Mouse (Mus musculus): Measurements from ENCODE around the gene Gabpb1.

The Gabpb1 gene

GRCm38 (mm10) chr2:126676122-126676515 is at the start of gene Gabpb1:
Gene Gabpb1 (minus strand): TSS chr2:126676337.
- in situ Hi-C loops (cut with MboI, MseI) = loop anchor here in 1 of 2 experiments (25.0 kb wide), 1 partner anchor 1964 kb away; no protein-coding TSS in a partner anchor

DNA sequence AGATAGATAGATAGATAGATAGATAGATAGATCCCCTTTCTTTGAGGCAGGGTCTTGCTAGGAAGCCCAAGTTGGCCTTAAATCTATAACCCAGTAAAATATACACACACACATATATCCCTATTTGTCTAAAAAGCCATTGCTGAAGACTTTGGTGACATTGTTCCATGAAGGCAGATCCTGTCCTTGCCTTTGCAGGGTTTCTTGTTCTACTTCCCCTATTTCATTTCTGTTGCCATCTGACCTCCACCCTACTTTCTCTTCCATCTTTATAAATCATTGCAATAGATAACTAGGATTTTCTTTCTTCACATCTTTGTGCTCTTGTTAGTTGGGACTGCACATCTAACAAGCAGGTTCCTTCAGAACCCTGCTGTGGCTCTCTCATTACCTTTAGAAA is 36.8 kb upstream of the Gabpb1 start:
- in situ Hi-C loops (cut with MboI, MseI) = no loop called here

DNA sequence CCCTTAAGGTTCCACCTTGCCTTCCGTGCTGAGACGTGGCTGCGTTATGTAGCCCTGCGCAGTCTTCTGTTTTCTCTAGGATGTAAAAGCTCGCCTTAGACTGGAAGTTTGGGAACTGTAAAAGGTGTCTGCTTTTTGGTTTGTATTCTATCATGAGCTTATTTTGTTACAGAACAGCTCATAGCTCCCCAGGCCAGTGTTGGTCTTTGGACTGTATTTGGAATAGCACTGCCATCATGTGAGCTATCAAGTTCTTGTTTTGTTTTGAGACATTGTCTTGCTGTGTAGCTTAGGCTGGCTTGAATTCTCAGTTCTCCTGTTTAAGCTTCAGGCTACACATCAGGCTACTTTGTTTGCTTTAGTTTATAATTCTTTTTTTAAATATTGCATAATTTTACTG is 36.4 kb upstream of the Gabpb1 start:
- in situ Hi-C loops (cut with MboI, MseI) = no loop called here

DNA sequence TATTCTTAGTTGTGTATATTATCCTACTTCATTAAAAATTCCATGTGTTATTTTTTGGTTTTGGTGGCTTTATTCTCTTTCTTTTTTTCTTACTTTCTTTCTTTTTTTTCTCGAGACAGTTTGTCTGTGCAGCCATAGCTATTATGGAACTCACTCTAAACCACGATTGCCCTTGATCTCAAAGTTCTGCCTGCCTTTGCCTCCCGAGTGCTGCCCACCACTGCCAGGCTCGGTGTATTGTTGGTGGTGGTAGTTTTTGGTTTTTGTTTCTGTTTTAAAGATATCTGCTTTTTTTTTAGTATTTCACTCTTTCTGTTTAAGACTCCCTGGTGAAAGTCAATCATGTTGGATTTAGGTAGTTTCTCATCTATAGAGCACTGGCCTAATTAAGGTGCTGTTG is 32.2 kb upstream of the Gabpb1 start:
- in situ Hi-C loops (cut with MboI, MseI) = no loop called here

GRCm38 (mm10) chr2:126707438-126707779 is 31.3 kb upstream of the Gabpb1 start:
- in situ Hi-C loops (cut with MboI, MseI) = no loop called here

GRCm38 (mm10) chr2:126706759-126707437 is 30.8 kb upstream of the Gabpb1 start, which contains the start of gene Usp8:
Gene Usp8 (plus strand): TSS chr2:126707328.
- in situ Hi-C loops (cut with MboI, MseI) = no loop called here

GRCm38 (mm10) chr2:126695285-126695684 is 19.1 kb upstream of the Gabpb1 start:
- in situ Hi-C loops (cut with MboI, MseI) = loop anchor here in 1 of 2 experiments (25.0 kb wide), 1 partner anchor 1983 kb away; no protein-coding TSS in a partner anchor

GRCm38 (mm10) chr2:126691290-126691689 is 15.2 kb upstream of the Gabpb1 start:
- in situ Hi-C loops (cut with MboI, MseI) = loop anchor here in 1 of 2 experiments (25.0 kb wide), 1 partner anchor 1979 kb away; no protein-coding TSS in a partner anchor

DNA sequence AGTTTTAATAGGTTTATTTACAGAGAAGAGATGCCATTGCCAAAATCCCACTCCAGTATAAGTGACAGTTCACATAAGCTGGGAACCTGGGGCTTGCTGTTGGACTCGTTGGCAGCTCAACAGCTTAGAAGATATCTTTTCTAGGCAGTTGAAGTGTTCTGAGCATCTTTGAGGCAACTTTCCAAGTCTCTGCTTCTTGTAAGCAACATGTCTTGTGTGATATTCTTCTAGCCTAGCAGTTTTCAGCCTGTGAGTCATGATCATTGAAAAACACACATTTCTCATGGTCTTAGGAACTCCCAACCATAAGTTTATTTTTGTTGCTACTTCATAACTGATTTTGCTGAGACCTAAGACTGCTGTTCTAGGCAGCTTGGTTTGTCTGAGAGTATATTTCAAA is 6.8 kb upstream of the Gabpb1 start:
- in situ Hi-C loops (cut with MboI, MseI) = loop anchor here in 1 of 2 experiments (25.0 kb wide), 1 partner anchor 1971 kb away; no protein-coding TSS in a partner anchor

DNA sequence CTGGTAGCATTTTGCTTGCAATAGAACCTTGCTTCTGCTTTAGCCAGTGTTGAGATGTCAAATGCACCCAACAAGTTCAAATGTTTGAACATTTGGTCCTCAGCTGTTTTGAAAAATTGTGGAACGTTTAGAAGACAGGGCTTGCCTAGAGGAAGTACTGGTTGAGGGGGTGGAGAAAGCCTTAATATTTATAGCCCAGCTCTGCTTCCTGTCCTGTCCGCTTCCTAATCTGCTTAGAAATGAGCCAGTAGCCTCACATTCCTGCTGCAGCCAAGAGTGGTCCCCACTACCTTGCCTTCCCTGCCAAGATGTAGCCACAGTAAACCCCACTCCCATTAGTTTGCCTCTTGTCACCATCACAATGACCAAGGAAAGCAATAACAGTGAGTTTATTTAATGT is 6.2 kb upstream of the Gabpb1 start:
- in situ Hi-C loops (cut with MboI, MseI) = loop anchor here in 1 of 2 experiments (25.0 kb wide), 1 partner anchor 1970 kb away; no protein-coding TSS in a partner anchor

DNA sequence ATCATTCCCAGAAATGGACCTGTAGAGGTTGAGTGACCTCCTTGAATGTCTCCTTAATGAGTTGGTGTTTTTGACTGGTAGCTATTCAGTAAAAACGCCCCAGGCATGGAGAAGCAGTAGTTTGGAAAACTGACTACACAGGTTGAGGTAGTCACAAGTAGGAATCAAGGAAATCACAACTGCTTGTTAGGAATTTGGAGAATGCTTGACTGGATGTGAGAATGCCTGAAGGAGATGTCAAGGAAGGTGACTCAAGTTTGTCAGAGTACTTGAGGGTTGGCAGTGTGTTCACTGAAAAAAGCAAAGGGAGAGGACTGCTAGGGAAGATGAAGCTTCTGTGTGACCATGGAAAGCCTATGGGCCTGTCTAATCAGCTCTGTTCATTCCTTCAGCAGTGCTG is 1.2 kb upstream of the Gabpb1 start:
- in situ Hi-C loops (cut with MboI, MseI) = loop anchor here in 1 of 2 experiments (25.0 kb wide), 1 partner anchor 1965 kb away; no protein-coding TSS in a partner anchor

- in situ Hi-C loops (cut with MboI, MseI) = loop anchor here in 1 of 2 experiments (25.0 kb wide), 1 partner anchor 1963 kb away; no protein-coding TSS in a partner anchor
Observed at GRCm38 (mm10) chr2:126675169-126676121, 692 bp downstream of the Gabpb1 start.

- in situ Hi-C loops (cut with MboI, MseI) = loop anchor here in 1 of 2 experiments (25.0 kb wide), 1 partner anchor 1962 kb away; no protein-coding TSS in a partner anchor
Observed at GRCm38 (mm10) chr2:126674441-126675168, 1.5 kb downstream of the Gabpb1 start.

DNA sequence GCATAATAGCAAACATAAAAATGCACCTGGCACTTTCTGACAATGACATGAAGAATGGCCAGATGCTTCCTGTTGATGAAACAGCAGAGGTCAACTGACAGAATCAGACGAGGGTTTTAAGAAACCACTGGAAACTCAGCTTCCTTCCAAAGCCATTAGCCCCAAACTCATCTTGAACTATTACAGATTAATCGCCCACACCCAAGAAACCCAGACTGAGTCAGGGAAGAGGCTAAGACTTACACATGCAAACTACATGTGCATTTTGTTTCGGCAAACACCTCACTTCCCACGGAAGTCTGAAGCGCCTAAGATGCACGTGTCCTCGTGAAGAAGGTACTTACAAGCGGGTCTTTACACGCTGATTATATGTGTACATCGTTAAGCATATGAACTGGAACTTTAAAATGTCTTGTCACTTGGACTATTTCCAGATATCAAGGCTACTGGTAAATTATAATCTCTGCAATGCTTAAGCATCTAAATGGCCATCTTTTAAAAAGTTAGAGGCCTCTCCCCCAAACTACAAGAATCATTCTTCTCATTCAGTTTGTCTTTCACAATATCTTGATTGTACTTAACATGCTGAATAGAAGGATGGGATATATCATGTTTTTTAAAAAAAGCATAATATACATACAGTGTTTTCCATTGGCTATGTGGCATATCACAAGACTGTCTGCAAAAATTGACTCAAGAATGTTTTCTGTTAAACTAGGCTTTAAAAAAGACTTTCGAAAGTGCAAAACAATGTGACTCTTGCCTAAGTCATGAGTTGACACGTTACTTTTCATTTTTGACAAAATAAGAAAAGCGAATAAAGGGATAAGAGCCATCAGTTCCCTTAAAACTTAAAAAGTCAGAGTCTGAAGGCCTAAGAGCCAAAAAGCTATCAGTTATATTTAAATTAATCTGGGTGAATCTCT is 2.6 kb downstream of the Gabpb1 start:
- in situ Hi-C loops (cut with MboI, MseI) = no loop called here

DNA sequence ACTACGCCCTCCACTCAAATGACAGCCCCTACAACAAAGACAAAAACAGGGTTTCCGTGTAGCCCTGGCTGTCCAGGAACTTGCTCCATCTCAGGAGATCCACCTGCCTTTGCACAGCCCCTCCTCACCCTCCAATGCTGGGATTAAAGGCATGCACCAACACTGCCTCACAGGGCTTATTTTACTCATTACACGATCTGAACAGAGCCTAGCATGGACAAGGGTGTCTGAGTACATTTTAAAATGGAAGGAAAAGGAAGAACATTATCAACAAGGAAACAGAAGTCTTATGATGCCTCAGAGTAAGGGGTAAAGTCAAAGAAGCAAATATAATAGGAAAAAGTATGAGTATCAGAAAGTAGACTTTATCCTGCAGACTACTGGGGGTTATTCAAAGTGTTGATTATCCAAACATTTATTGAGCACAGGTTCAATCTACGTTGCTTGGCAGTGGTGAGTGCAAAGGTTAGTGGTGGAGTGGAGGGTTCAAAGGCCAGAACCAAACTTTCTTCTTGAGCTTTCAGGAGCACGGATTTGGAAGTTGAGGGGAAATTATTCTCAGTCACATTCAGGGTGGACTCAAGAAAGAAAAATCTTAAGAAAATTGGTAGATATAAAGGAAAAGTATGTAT is 7.4 kb downstream of the Gabpb1 start:
- in situ Hi-C loops (cut with MboI, MseI) = loop anchor here in 1 of 2 experiments (10.0 kb wide), 1 partner anchor 1414 kb away; no protein-coding TSS in a partner anchor

DNA sequence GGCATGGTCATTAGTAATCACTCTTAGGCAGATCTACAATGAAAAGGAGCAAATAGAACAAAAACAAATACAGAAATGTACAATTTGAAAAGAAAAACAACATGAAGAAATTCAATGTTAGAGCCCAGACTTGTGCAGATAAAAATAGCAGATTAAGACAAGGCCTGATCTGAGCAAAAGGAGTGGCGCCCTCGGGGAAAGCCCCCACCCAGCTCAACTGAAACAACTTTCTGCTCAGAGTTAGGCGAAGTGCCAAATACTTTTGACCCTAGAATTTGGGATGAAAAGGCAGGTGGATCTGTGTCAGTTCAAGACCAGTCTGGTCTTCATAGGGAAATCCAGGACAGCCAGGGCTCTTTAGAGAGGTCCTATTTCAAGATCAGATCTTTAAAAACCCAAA is 10.2 kb downstream of the Gabpb1 start:
- in situ Hi-C loops (cut with MboI, MseI) = loop anchor here in 1 of 2 experiments (10.0 kb wide), 1 partner anchor 1411 kb away; no protein-coding TSS in a partner anchor

DNA sequence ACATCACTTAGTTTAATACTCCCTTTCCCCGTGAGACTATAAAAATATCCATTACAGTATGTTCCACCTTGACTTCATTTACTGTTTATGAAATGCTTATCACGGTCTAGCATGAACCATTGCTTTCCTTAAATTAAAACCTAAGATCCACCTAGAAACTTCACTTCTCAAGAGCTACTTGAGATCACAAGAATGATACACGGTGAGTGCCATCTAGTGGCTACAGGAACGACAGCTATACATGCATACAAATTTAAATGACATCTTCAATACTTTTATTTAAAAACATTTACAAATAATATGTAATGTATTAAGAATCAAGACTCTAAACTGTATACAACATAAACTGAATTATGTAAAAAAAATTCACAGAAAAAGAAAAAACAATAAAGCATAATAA is 12.7 kb downstream of the Gabpb1 start:
- in situ Hi-C loops (cut with MboI, MseI) = loop anchor here in 1 of 2 experiments (5.0 to 10.0 kb wide), 2 partner anchors 66 to 1409 kb away; no protein-coding TSS in a partner anchor

GRCm38 (mm10) chr2:126652929-126653328 is 23.2 kb downstream of the Gabpb1 start:
- in situ Hi-C loops (cut with MboI, MseI) = no loop called here

DNA sequence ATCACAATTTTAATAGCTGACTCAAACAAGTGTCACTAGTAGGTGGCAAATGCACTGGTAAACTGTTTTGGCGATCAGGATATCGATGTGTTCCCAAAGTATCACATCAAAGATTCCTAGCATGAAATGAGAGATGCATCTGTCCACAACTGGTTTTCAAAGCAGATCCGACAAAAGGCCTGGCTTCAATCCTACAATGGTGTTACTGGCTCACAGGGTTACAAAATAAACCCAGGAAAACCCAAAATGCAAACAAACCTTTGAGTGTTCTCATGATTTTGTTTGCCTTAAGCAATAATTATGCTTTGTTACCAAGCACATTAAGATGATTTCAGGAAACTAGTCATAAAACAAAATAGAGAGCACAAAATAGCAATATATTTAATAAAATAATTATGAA is 28.4 kb downstream of the Gabpb1 start:
- in situ Hi-C loops (cut with MboI, MseI) = no loop called here

All from T-helper 17 cell (primary cell).